Mouse (Mus musculus) ES-Bruce4 (cell line): ENCODE results near the gene 6030458C11Rik. TPM values are rescaled to one million over a fixed set of nuclear protein-coding genes. Genes with fewer than 3 reads are reported as not detected.

Source experiments
- H3K27ac ChIP-seq: 2 replicates; pipeline ENCODE4 v1.5.1; 2012; ENCODE audit warnings: low read length, inconsistent platforms; ENCODE audit not compliant: insufficient read depth
- H3K27me3 ChIP-seq: 2 replicates; pipeline ENCODE4 v1.6.1; 2012; ENCODE audit warnings: mild to moderate bottlenecking, low read length, inconsistent platforms; ENCODE audit not compliant: control insufficient read depth, poor library complexity, insufficient read depth, severe bottlenecking
- H3K36me3 ChIP-seq: 2 replicates; pipeline ENCODE4 v1.6.1; 2012; ENCODE audit warnings: inconsistent platforms, mild to moderate bottlenecking, low read length, moderate library complexity; ENCODE audit not compliant: control insufficient read depth, poor library complexity, insufficient read depth, severe bottlenecking
- H3K4me1 ChIP-seq: one replicate; pipeline ENCODE4 v1.8.1; 2011; ENCODE audit warnings: low read length; ENCODE audit not compliant: control insufficient read depth, insufficient read depth
- H3K4me3 ChIP-seq: 2 replicates; pipeline ENCODE4 v1.5.1; 2011; ENCODE audit warnings: low read depth, mild to moderate bottlenecking, low read length
- H3K9ac ChIP-seq: 2 replicates; pipeline ENCODE4 v1.6.1; 2012; ENCODE audit warnings: low read depth, mild to moderate bottlenecking, inconsistent platforms; ENCODE audit not compliant: poor library complexity, severe bottlenecking
- H3K9me3 ChIP-seq: replicated peaks from 2 replicates; pipeline ENCODE4 v1.6.1; 2012; ENCODE audit warnings: mild to moderate bottlenecking, low read length, inconsistent platforms; ENCODE audit not compliant: control insufficient read depth, poor library complexity, insufficient read depth, severe bottlenecking
- CTCF ChIP-seq: IDR thresholded peaks from one replicate; pipeline ENCODE4 v1.8.1; 2011; ENCODE audit warnings: low read depth, low read length
- EP300 ChIP-seq: IDR thresholded peaks from 2 replicates; pipeline ENCODE4 v1.6.1; 2011; ENCODE audit warnings: low read depth, low read length; ENCODE audit not compliant: insufficient read depth
- POLR2A ChIP-seq: IDR thresholded peaks from one replicate; pipeline ENCODE4 v1.8.1; 2011; ENCODE audit warnings: low read length; ENCODE audit not compliant: insufficient read depth
- polyA plus RNA-seq: library from polyadenylated mRNA; stranded (reverse); fragments of >200 nt; gene quantifications from 2 replicates; pipeline ENCODE4 v1.2.4, GENCODE M21; 2011; ENCODE audit warnings: low read depth; ENCODE audit not compliant: missing spikeins, insufficient read depth, insufficient read length

The 6030458C11Rik gene
- polyA plus RNA-seq, 1 experiment = 54.8 TPM

DNA sequence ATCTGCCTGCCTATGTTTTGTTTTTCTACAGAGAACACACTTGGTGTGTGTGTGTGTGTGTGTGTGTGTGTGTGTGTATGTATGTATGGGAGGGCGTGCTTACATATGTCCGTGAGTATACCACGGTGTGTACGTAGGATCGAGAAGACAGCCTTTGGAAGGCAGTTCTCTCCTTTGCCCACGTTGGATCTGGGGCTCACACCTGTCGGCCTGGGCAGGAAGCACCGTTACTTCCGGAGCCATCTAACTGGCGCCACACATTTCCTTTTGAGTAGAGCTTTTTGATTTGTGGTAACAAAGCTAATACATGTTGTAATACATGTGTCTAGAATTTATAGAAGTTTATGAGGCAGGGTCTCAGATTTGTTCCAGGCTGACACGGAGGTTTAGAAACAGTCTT lies 16.3 kb upstream of the 6030458C11Rik start:
- Histone ChIP-seq H3K36me3 (peaks cover 71% of the 10 kb centered on the region), H3K4me3 (no peak overlapping the region), H3K9me3 (no peaks in the 10 kb centered on the region), H3K9ac (no peak overlapping the region), H3K4me1 (no peaks in the 10 kb centered on the region), H3K27ac (no peak overlapping the region), H3K27me3 (no peaks in the 10 kb centered on the region)
- TF ChIP-seq CTCF = no peak
- TF ChIP-seq POLR2A = no peak
- TF ChIP-seq EP300 = no peak

- Histone ChIP-seq H3K9ac (peak overlapping the region; percentile 46), H3K27ac (no peak overlapping the region), H3K4me1 (no peaks in the 10 kb centered on the region), H3K9me3 (no peaks in the 10 kb centered on the region), H3K4me3 (peak overlapping the region; percentile 64), H3K27me3 (no peaks in the 10 kb centered on the region), H3K36me3 (peaks cover 40% of the 10 kb centered on the region)
- TF ChIP-seq CTCF (no peak), EP300 (no peak), POLR2A (no peak)
Measured at GRCm38 (mm10) chr15:12834231-12834630, 9.8 kb upstream of the 6030458C11Rik start.

GRCm38 (mm10) chr15:12833385-12833784 lies 8.9 kb upstream of the 6030458C11Rik start:
- Histone ChIP-seq H3K36me3 (peaks cover 41% of the 10 kb centered on the region), H3K4me3 (peak overlapping the region; percentile 64), H3K9ac (peak overlapping the region; percentile 55)

DNA sequence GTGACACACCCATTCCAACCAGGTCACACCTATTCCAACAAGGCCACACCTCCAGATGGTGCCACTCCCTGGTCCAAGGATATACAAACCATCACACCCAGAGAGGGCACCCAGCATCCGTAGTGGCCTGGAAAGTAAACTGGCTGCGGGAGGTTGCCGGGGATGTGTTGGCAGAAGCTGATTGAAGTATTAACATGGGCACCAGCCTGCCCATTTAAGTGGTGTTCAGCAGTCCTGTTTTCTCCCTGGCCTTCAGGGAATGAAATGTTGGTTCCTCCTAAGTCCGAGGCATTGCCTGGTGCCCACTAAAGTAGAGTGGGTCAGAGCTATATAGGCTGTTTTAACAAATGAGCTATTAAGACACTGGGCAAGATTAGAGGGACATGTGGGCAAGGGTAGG lies 8.2 kb upstream of the 6030458C11Rik start:
- Histone ChIP-seq H3K36me3 (peaks cover 42% of the 10 kb centered on the region), H3K27me3 (no peaks in the 10 kb centered on the region), H3K4me1 (no peaks in the 10 kb centered on the region), H3K27ac (0 out of 2 replicates have a peak overlapping the region, but pooled peaks have one; percentile 63), H3K4me3 (no peak overlapping the region), H3K9me3 (no peaks in the 10 kb centered on the region), H3K9ac (peak overlapping the region; percentile 55; the same call in 1 of the 2 replicates)
- TF ChIP-seq EP300 = no peak
- no peak for TF ChIP-seq CTCF
- TF ChIP-seq POLR2A = no peak

More at GRCm38 (mm10) chr15:12833385-12833784, 8.9 kb upstream of the 6030458C11Rik start:
- peak overlapping the region; percentile 12 for H3K27ac ChIP-seq
- H3K9me3 ChIP-seq = no peaks in the 10 kb centered on the region
- no peak for TF ChIP-seq CTCF
- TF ChIP-seq POLR2A = peak; percentile 82
- 0 out of 2 replicates have a peak, but pooled peaks have one; percentile 35 for TF ChIP-seq EP300
- no peaks in the 10 kb centered on the region for H3K4me1 ChIP-seq
- no peaks in the 10 kb centered on the region for H3K27me3 ChIP-seq

GRCm38 (mm10) chr15:12829878-12830277 lies 5.4 kb upstream of the 6030458C11Rik start:
- Histone ChIP-seq H3K9me3 (no peaks in the 10 kb centered on the region), H3K9ac (no peak overlapping the region), H3K4me3 (no peak overlapping the region), H3K27me3 (no peaks in the 10 kb centered on the region), H3K27ac (no peak overlapping the region), H3K36me3 (peaks cover 30% of the 10 kb centered on the region), H3K4me1 (no peaks in the 10 kb centered on the region)
- no peak for TF ChIP-seq CTCF
- TF ChIP-seq POLR2A = no peak
- TF ChIP-seq EP300 = no peak

DNA sequence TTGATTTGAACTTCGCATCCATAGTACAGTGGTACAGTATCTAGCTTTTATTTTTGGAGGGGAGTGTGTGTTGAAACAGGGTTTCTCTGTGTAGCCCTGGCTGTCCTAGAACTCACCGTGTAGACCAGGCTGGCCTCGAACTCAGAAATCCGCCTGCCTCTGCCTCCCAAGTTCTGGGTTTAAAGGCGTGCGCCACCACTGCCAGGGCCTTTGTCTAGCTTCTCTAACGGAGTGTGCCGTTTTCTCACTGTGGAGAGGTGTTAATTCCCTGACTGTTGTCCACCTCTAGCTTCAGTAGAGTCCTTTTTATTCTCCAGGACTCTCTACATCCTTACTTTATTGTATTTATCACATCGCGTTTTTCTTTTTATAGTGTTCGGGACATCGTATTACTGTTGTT lies 959 bp upstream of the 6030458C11Rik start:
- H3K4me3 ChIP-seq = peak overlapping the region; percentile 98
- H3K36me3 ChIP-seq = peaks cover 42% of the 10 kb centered on the region
- H3K9me3 ChIP-seq = no peaks in the 10 kb centered on the region
- no peak overlapping the region for H3K27ac ChIP-seq
- H3K27me3 ChIP-seq = no peaks in the 10 kb centered on the region
- peak overlapping the region; percentile 89 for H3K9ac ChIP-seq
- TF ChIP-seq CTCF (no peak), EP300 (no peak), POLR2A (no peak)
- no peaks in the 10 kb centered on the region for H3K4me1 ChIP-seq
